Mouse (Mus musculus) embryo, embryonic 11.5 days (tissue): ENCODE results near the gene Tbc1d15.
A peak's percentile ranks its signal among the peaks of the same experiment; 100 is the strongest.

ENCODE experiments used
- DNase-seq: peaks from one replicate; pipeline ENCODE4 v3.0.0-alpha.2; 2012; ENCODE audit warnings: low read depth, low spot score

The Tbc1d15 gene

DNA sequence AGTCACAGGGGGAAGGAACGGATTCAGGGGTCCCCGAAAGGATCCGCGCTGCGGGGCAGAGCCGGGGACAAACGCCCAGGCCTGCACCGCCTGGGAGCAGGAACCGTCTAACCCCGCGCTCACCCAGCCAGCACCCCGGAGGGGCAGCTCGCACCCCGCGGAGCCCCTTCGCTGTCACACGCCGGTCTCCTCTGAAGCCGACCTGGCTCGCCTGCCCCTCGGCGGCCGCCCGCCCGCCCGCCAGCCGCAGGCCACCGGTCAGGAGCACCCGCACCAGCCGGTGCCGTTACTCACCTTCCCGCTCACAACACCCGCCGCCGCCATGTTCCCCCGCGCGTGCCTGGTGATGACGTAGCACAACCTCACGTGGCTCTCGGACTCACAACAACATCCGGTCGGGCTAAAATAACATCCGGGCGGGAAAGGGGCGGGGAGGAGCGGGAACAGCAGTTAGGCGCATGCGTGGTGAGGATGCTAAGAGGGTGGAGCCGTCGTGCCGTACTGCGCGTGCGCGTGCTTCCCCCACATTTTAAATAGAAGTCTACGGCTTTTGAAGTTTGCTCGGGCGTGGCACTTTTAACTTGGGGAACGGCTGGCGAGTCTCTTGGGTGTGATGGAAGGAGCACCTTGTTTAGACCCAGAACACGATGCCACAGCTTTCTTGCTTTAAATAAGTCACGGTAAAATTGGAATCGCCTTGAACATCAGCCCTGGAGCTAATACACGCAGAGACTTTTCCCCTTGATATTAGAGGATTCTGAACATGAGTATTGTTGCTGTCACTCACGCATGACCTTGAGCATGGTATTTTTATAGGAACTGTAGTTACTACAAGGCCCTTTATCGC lies at the start of gene Tbc1d15:
TSS of gene Tbc1d15 (minus strand) at position 380 of the 847 bp plus-strand sequence.
- DNase-seq, result peak; percentile 98

DNA sequence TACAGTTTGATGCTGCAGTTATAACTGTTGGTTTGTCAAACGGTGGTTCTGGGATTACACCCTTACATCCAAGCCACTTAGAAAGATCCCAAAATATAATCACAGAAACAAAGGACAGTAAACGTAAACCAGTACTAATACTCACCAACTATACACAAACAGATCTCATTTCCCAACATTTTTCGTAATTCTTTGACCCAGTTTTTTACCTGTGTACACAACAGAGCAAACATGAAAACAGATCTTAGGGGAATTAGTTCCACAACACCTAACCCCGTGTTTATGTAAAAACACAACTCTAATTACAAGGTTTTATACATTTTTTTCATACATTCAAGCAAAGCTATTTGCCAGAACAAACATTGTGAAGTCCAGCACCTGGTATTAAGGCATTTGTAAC lies 47.4 kb upstream of the Tbc1d15 start:
- no peak for DNase-seq

GRCm38 (mm10) chr10:115297582-115297981 lies 46.3 kb upstream of the Tbc1d15 start:
- no peak for DNase-seq

- no peak for DNase-seq
Measured at GRCm38 (mm10) chr10:115296401-115296935, 45.2 kb upstream of the Tbc1d15 start.

DNA sequence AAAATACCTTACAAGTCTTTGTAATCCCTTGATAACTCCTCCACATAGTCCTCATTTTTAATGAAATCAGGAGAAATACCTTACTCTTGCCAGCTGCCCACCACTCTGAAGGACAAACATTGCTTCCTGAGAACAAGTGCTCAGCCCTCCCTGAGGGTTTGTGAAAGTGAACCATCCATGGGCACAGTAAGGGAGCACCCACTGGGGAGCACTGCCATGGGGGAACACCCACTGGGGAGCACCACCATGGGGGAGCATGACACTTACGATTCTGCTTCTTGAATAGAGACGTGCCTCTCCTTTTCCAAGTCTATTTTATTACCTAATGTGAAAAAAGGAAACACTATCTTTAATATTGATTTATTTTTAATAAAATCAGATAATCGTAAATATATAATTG lies 43.9 kb upstream of the Tbc1d15 start:
- DNase-seq, result no peak

GRCm38 (mm10) chr10:115294715-115295114 lies 43.4 kb upstream of the Tbc1d15 start:
- DNase-seq, result no peak

- DNase-seq, result no peak
Measured at GRCm38 (mm10) chr10:115293946-115294345, 42.7 kb upstream of the Tbc1d15 start.

DNA sequence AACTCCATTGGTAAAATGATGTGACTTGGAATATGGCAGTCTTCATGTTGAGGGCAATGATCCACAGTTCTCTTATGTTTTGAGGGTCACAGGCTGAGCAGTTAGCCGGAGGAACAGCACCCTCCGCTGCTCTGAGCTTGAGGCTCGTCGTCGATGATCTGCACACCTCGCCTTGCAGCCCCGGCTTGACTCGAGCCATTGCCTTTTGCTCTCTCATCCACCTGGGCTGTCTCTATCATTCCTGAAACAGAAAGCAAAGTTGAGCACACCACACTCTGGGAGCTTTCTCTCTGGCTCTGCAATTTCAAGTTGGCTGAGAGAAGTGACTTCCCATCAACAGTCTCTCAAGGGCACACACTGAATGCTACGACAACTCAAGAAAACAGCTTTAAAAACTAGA lies 39.4 kb upstream of the Tbc1d15 start:
- DNase-seq, result no peak

DNA sequence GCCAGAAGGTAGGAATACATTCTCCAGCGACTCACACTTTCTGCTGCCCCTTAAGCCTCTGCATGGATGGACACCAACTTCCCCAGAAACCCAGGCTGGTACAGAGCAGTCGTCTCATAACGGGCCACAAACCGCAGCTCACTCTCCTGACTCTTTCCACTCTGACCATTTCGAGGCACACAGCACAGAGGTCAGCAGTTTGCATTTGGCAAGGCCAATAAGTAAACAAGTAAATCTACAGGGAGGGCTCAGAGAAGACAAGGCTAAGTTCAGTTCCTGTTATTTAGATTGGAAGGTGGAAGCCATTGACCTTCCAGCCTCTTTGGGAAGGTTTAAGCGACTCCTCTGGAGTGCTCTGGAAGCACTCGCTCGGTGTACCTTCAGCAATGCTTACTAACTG lies 37.6 kb upstream of the Tbc1d15 start:
- no peak for DNase-seq

DNA sequence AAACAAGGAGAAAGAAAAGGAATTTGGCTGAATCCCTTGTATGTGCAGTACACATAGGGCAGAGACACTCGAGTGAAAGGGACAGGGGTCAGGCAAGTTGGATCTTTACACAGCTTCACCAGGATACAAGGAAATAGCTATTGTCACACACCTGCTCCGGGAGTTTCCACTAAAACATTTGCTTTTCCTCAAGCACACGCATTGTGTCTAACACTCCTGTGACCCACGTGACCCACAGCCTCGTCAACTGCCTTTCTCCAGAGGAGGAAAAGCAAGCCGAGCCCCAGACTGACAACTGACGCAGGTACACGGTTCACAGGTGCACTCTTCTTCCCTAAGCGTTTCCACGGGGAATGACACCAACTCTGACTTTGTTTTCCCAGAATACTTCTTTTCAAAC lies 32.9 kb upstream of the Tbc1d15 start:
- DNase-seq, result no peak

- DNase-seq, result no peak
Measured at GRCm38 (mm10) chr10:115281381-115281780, 30.1 kb upstream of the Tbc1d15 start.

DNA sequence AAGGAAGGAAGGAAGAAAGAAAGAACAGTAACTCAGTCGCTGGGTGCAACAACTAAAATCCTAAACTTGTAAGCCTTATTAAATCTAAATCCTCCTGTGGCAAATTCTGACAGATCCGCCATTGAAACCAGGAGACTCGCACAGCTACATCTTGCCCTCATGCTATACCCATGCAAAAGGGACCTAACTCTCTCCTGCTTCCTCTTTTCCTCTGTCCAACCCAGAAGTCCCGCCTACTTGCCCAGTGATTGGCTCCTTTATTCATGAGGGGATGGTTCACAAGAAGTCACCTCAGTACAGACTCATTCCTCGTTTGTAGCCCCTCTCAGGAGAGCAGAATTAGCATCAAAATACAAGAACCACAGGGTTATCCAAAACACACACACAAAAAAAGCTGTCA lies 20.4 kb upstream of the Tbc1d15 start:
- no peak for DNase-seq

GRCm38 (mm10) chr10:115270612-115271390 lies 19.5 kb upstream of the Tbc1d15 start:
- no peak for DNase-seq

DNA sequence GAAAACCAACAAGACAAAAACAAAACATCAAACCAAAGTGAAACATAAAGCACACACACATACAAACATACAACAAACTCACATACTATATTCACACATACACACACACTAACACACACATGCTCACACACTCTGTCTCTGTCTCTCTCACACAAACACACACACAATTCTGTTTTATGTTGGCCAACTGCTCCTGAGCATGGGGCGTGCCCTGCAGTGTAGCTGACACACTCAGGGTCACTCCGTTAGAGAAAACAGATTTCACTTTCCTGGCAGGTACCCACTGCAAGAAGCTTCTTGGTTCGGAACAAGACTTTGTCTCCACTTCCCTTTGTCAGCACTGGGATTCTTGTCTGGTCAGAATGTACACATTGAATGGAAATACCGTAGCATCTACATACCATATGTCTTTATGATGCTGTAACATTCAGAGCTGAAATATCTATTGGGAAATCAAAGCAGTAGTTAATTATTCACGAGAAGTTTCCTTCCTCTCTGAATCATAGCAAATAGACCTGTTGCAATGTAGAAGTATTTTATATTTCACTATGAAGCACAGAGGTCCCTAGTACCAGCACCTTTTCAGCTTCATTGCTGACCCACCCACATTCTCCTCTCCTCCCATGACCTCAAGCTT lies 11.8 kb upstream of the Tbc1d15 start:
- no peak for DNase-seq

DNA sequence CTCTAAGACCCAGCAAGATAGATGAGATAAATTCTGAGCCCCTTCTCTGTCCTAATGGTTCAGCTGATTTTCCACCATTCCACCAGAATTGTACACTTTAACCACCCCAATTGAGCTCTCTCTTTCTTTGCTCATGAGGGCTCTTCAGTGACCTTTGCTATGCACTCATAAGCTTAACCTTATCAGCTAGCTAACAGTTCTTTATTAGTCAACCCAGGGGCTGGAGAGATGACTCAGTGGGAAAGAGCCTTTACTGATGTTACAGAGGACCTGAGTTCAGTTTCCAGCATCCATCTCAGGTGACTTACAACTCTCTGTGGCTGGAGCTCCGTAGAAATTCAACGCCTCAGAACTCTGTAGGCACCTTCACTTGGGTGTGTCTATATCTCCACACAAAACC lies 11.0 kb upstream of the Tbc1d15 start:
- no peak for DNase-seq

GRCm38 (mm10) chr10:115261428-115261827 lies 10.2 kb upstream of the Tbc1d15 start:
- no peak for DNase-seq

- no peak for DNase-seq
Measured at GRCm38 (mm10) chr10:115256162-115256561, 4.9 kb upstream of the Tbc1d15 start.

DNA sequence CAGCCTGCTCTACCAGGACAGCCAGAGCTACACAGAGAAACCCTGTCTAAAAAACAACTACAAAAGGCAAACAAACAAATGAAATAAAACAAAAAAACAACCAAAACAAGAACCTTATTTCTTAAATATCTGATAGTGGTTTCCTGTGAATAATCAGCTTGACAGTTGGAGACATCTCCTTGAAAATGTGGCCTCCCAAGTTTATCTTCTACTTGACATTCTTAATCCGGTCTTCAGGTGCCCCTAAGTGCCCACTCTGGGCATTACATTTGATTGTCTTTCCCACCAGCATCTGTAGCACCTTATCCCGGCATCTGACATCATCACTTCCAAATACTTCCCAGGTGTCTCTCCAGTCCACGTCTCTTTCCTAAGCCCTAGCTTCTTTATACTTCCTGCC lies 2.3 kb upstream of the Tbc1d15 start:
- no peak for DNase-seq

DNA sequence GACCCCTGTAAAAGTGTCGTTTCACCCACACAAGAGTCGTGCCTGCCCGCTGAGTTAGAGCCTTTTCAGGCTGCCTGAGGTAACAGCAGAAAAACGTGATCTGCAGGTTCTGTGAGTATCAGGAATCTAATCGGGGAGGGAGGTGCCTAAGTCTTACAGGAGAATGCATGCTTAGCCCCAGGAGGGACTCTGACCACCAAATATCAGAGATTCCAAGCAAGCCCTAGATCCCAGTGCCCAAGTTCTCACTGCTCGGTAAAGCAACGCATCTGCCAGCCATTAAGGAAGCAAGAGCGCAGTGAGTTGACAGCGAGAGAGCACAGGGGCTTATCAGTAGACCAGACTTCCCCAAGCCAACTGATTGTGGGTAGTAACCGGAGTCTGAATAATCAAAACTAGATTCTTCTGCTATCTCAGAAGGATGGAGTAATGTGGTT lies 1.1 kb upstream of the Tbc1d15 start:
- peak; percentile 19 for DNase-seq

- DNase-seq, result no peak
Measured at GRCm38 (mm10) chr10:115250235-115251087, 806 bp downstream of the Tbc1d15 start.

DNA sequence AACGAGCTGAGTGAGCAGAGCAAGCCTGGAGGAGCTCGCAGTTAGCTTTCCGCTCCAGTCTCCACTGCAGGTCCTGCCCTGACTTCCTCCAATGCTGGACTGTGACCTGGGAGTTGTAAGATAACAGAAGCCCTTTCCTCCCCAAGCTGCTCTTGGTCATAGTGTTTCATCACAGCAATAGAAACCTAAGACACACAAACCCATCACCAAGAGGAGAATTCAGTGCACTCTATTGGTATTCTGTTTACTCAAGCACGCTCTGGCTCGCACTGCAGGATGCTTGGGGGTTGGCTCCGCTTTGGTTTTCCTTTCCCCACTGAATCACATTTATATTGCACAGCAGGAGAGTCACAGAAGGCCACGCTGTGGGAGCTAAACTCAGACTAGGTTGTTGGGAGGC lies 3.2 kb downstream of the Tbc1d15 start:
- no peak for DNase-seq
